ENCODE assay signal across 16 mouse cellular contexts in genomic region chr5:99327019-99327418, GRCm38 (mm10).
DNase-seq lines count a peak whose midpoint lies in the region; ATAC-seq and TF ChIP-seq lines count a peak whose summit lies in the region.
"Had no signal": no experiment of that assay in that cellular context is flagged by ENCODE, and none has a peak within 500 bp of the region (broad histone marks: within the 10 kb centered on the region; RNA-seq: fewer than 3 reads in every experiment).

No protein-coding gene starts in this region.

- TF ChIP-seq CTCF in lung, adult 2 months (IDR thresholded peaks at IDR 0.05; ENCODE audit: insufficient read depth, low read length), result no peak
- TF ChIP-seq CTCF in liver, postnatal 0 days (IDR thresholded peaks at IDR 0.05; ENCODE audit: low read depth), result no peak
- TF ChIP-seq CTCF in stomach, postnatal 0 days (IDR thresholded peaks at IDR 0.05; ENCODE audit: low read depth), result no peak

- DNase-seq in lung, adult 18-20 months, result peak; percentile 36 to 39
- no peak for DNase-seq in lung, adult 2 months
- DNase-seq in liver, postnatal 0 days, result no peak
- peak; percentile 34 for DNase-seq in stomach, postnatal 0 days (ENCODE audit: low spot score)
- DNase-seq: cerebellum, postnatal 10 days; embryo, embryonic 11 days; gastrocnemius, postnatal 10 days; lung, embryonic 14.5 days; right cerebral cortex, postnatal 4 days had no signal

- TF ChIP-seq POLR2A in lung, adult 2 months (IDR thresholded peaks at IDR 0.05; ENCODE audit: borderline replicate concordance, extremely low read depth, low read depth, low read length), result no peak

- no peak overlapping the region for H3K27ac ChIP-seq in liver, postnatal 0 days (ENCODE audit: low read depth)
- peak overlapping the region; percentile 58; the same call in 1 of the 2 replicates for H3K27ac ChIP-seq in stomach, postnatal 0 days (replicated peaks)
- no peak overlapping the region for H3K27ac ChIP-seq in hindbrain, embryonic 12.5 days
- no peak overlapping the region for H3K27ac ChIP-seq in hindbrain, embryonic 13.5 days
- H3K27ac ChIP-seq: kidney, embryonic 15.5 days; limb, embryonic 10.5 days; midbrain, embryonic 12.5 days had no signal

- H3K27me3 ChIP-seq in liver, postnatal 0 days (ENCODE audit: insufficient read depth, low read length), result no peaks in the 10 kb centered on the region
- no peaks in the 10 kb centered on the region for H3K27me3 ChIP-seq in stomach, postnatal 0 days (ENCODE audit: control insufficient read depth, insufficient read depth, low read length)
- H3K27me3 ChIP-seq in hindbrain, embryonic 12.5 days, result 0 out of 2 replicates have a peak, but pooled peaks cover under 1% of the 10 kb centered on the region
- H3K27me3 ChIP-seq in hindbrain, embryonic 13.5 days, result no peaks in the 10 kb centered on the region
- H3K27me3 ChIP-seq: kidney, embryonic 15.5 days had no signal

- peak; percentile 99 for ATAC-seq in granulocyte monocyte progenitor cell, adult 5-6 weeks (replicated peaks; ENCODE audit: poor library complexity, severe bottlenecking)
- peak; percentile 89 for ATAC-seq in liver, postnatal 0 days
- peak; percentile 36 for ATAC-seq in stomach, postnatal 0 days (ENCODE audit: low FRiP score, low TSS enrichment)
- no peak for ATAC-seq in hindbrain, embryonic 12.5 days (ENCODE audit: low FRiP score)
- ATAC-seq in hindbrain, embryonic 13.5 days (ENCODE audit: low FRiP score), result no peak
- ATAC-seq: hindbrain, embryonic 16.5 days had no signal

- no peaks in the 10 kb centered on the region for H3K4me1 ChIP-seq in lung, adult 2 months (ENCODE audit: control insufficient read depth, insufficient read depth, low read length)
- peaks cover 20% of the 10 kb centered on the region for H3K4me1 ChIP-seq in liver, postnatal 0 days (ENCODE audit: insufficient read depth)
- H3K4me1 ChIP-seq in stomach, postnatal 0 days (replicated peaks; ENCODE audit: control insufficient read depth, insufficient read depth), result no peaks in the 10 kb centered on the region
- no peaks in the 10 kb centered on the region for H3K4me1 ChIP-seq in hindbrain, embryonic 12.5 days
- no peaks in the 10 kb centered on the region for H3K4me1 ChIP-seq in hindbrain, embryonic 13.5 days (replicated peaks)
- H3K4me1 ChIP-seq: kidney, embryonic 15.5 days; midbrain, embryonic 12.5 days had no signal

- no peaks in the 10 kb centered on the region for H3K36me3 ChIP-seq in liver, postnatal 0 days (replicated peaks; ENCODE audit: insufficient read depth, low read length)
- no peaks in the 10 kb centered on the region for H3K36me3 ChIP-seq in stomach, postnatal 0 days (ENCODE audit: control insufficient read depth, insufficient read depth, low read length)
- no peaks in the 10 kb centered on the region for H3K36me3 ChIP-seq in hindbrain, embryonic 12.5 days
- H3K36me3 ChIP-seq in hindbrain, embryonic 13.5 days, result no peaks in the 10 kb centered on the region
- H3K36me3 ChIP-seq: kidney, embryonic 15.5 days; limb, embryonic 10.5 days; midbrain, embryonic 12.5 days had no signal

- no peaks in the 10 kb centered on the region for H3K9me3 ChIP-seq in liver, postnatal 0 days (ENCODE audit: low read length)
- H3K9me3 ChIP-seq in stomach, postnatal 0 days (ENCODE audit: control insufficient read depth, low read length), result no peaks in the 10 kb centered on the region
- H3K9me3 ChIP-seq in hindbrain, embryonic 12.5 days (replicated peaks), result no peaks in the 10 kb centered on the region
- H3K9me3 ChIP-seq in hindbrain, embryonic 13.5 days, result no peaks in the 10 kb centered on the region
- H3K9me3 ChIP-seq: kidney, embryonic 15.5 days; limb, embryonic 10.5 days; midbrain, embryonic 12.5 days had no signal

- no peak overlapping the region for H3K4me3 ChIP-seq in lung, adult 2 months (replicated peaks; ENCODE audit: extremely low read depth, low read depth, low read length)
- no peak overlapping the region for H3K4me3 ChIP-seq in liver, postnatal 0 days (ENCODE audit: low read depth, low read length)
- H3K4me3 ChIP-seq in stomach, postnatal 0 days (ENCODE audit: low read depth, low read length), result no peak overlapping the region
- H3K4me3 ChIP-seq in hindbrain, embryonic 12.5 days, result no peak overlapping the region
- no peak overlapping the region for H3K4me3 ChIP-seq in hindbrain, embryonic 13.5 days
- H3K4me3 ChIP-seq: kidney, embryonic 15.5 days; limb, embryonic 10.5 days; midbrain, embryonic 12.5 days had no signal

- 81% methylated on average over 2 of the region's 2 CpGs for WGBS in lung, adult 2 months
- WGBS in liver, postnatal 0 days (ENCODE audit: insufficient replicate concordance), result 58% methylated on average over 2 of the region's 2 CpGs
- 58% methylated on average over 2 of the region's 2 CpGs for WGBS in stomach, postnatal 0 days
- WGBS in hindbrain, embryonic 12.5 days, result 90% methylated on average over 2 of the region's 2 CpGs
- WGBS in hindbrain, embryonic 13.5 days, result 91% methylated on average over 2 of the region's 2 CpGs

- no peak overlapping the region for H3K9ac ChIP-seq in liver, postnatal 0 days (replicated peaks)
- H3K9ac ChIP-seq in stomach, postnatal 0 days (ENCODE audit: low read length), result no peak overlapping the region
- no peak overlapping the region for H3K9ac ChIP-seq in hindbrain, embryonic 12.5 days
- no peak overlapping the region for H3K9ac ChIP-seq in hindbrain, embryonic 13.5 days
- H3K9ac ChIP-seq: kidney, embryonic 15.5 days; lung, embryonic 14.5 days; midbrain, embryonic 12.5 days had no signal

- no peak overlapping the region for H3K4me2 ChIP-seq in liver, postnatal 0 days (ENCODE audit: low read depth, low read length)
- H3K4me2 ChIP-seq in stomach, postnatal 0 days (replicated peaks; ENCODE audit: low read depth), result no peak overlapping the region
- no peak overlapping the region for H3K4me2 ChIP-seq in hindbrain, embryonic 12.5 days (replicated peaks)
- H3K4me2 ChIP-seq in hindbrain, embryonic 13.5 days, result no peak overlapping the region
- H3K4me2 ChIP-seq: kidney, embryonic 15.5 days; lung, embryonic 14.5 days; midbrain, embryonic 12.5 days had no signal

- TF ChIP-seq EP300 in liver, postnatal 0 days (IDR thresholded peaks at IDR 0.05; ENCODE audit: low read depth), result no peak
- no peak for TF ChIP-seq EP300 in stomach, postnatal 0 days (optimal IDR thresholded peaks at IDR 0.05)

Comparison
In these comparisons a context has a peak if more than half of its experiments do, and no peak if none do; other contexts are left out.
1. DNase-seq: peak in lung, adult 18-20 months (2 of 2) and stomach, postnatal 0 days (single experiment); none in lung, adult 2 months (single experiment) and liver, postnatal 0 days (single experiment).
2. ATAC-seq: peak in granulocyte monocyte progenitor cell, adult 5-6 weeks (single experiment), liver, postnatal 0 days (single experiment) and stomach, postnatal 0 days (single experiment); none in hindbrain, embryonic 12.5 days (single experiment) and hindbrain, embryonic 13.5 days (single experiment).